Mouse (Mus musculus) heart, embryonic 13.5 days (tissue): Measurements from ENCODE around the gene Tmem89. TPM values are rescaled to one million over a fixed set of nuclear protein-coding genes. Genes with fewer than 3 reads are reported as not detected.

ENCODE experiments used
- ATAC-seq: fragments of 200-750 bp; cut with Nextera tagmentation; 2 replicates; pipeline ENCODE4 v1.8.0; 2017; ENCODE audit warnings: moderate TSS enrichment; ENCODE audit not compliant: insufficient number of reproducible peaks, low FRiP score, low TSS enrichment; ENCODE audit errors: extremely low read depth
- H3K27ac ChIP-seq: fragments of 300-500 bp; sonication (generic); replicated peaks from 2 replicates; pipeline ENCODE4 v1.5.1; 2015; ENCODE audit warnings: moderate library complexity, mild to moderate bottlenecking, inconsistent platforms
- H3K27me3 ChIP-seq: fragments of 300-500 bp; sonication (generic); replicated peaks from 2 replicates; pipeline ENCODE4 v1.6.1; 2015; ENCODE audit warnings: mild to moderate bottlenecking, inconsistent platforms
- H3K36me3 ChIP-seq: fragments of 300-500 bp; sonication (generic); 2 replicates; pipeline ENCODE4 v1.6.1; 2015; ENCODE audit warnings: mild to moderate bottlenecking, inconsistent platforms
- H3K4me1 ChIP-seq: fragments of 300-500 bp; sonication (generic); 2 replicates; pipeline ENCODE4 v1.6.1; 2015; ENCODE audit warnings: inconsistent platforms
- H3K4me2 ChIP-seq: fragments of 300-500 bp; sonication (generic); 2 replicates; pipeline ENCODE4 v1.6.1; 2015; ENCODE audit warnings: inconsistent platforms, mild to moderate bottlenecking, moderate library complexity
- H3K4me3 ChIP-seq: fragments of 300-500 bp; sonication (generic); 2 replicates; pipeline ENCODE4 v1.5.1; 2015; ENCODE audit warnings: moderate library complexity, mild to moderate bottlenecking, inconsistent platforms
- H3K9ac ChIP-seq: fragments of 300-500 bp; sonication (generic); 2 replicates; pipeline ENCODE4 v1.6.1; 2015; ENCODE audit warnings: inconsistent platforms, mild to moderate bottlenecking, moderate library complexity
- H3K9me3 ChIP-seq: fragments of 300-500 bp; sonication (generic); 2 replicates; pipeline ENCODE4 v1.6.1; 2016; ENCODE audit warnings: inconsistent platforms
- WGBS: fragments of 180-500 bp; shearing (Covaris S2); methylation state at CpG from one replicate; pipeline ENCODE4 v1.1.7; 2015; ENCODE audit warnings: mixed read lengths; 5-methylcytosine and 5-hydroxymethylcytosine counted together
- polyA plus RNA-seq: library from polyadenylated mRNA; unstranded; fragments of >200 nt; fragmentation: Nextera tagmentation; extraction: Ambion mirVana; gene quantifications from 2 replicates; pipeline ENCODE4 v1.2.1, GENCODE M21; 2015

The Tmem89 gene
- polyA plus RNA-seq, 1 experiment from 2014 or later: not detected

DNA sequence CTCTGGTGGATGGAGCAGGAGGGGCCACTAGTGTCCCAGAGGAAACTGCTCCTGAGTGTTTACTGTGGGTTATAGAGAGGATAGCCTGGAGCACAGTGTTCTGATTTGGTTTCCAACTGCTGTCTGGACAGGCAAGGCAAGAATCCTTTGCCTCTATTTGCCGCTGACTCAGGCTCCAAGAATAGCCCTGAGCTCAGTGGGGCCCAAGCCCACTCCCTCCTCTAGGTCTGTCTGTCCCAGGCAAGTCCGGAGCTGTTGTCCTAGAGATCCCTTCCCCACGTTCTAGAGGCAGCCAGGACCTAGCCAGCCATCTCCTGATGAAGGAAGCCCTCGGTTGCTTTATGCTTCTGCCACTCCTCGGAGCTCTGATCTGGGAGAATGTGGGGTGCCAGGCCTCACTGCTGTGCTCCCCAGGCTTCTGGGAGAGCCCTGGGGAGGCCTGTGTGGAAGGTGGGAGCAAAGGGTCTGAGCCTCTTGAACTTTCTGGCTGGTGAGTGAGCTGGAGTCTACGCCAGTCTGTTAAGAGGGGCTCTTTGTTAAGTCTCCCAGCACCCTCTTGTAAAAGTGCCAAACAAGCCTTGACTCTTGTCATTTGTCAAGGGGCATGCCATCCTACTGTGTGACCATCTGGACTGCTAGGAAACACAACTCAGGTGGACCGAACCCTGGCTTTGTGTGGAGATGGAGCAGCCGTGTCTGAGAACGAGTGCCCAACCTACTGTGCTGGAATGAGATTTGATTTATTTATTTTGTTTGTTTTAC lies 35.7 kb downstream of the Tmem89 start:
- Histone ChIP-seq H3K4me1 (peaks cover 36% of the 10 kb centered on the region), H3K36me3 (peaks cover 60% of the 10 kb centered on the region), H3K9me3 (no peaks in the 10 kb centered on the region), H3K4me2 (no peak overlapping the region), H3K27me3 (peaks cover 33% of the 10 kb centered on the region), H3K4me3 (no peak overlapping the region), H3K27ac (peak overlapping the region; percentile 78), H3K9ac (peak overlapping the region; percentile 67)
- 68% methylated on average over 9 of the region's 9 CpGs for WGBS
- peak; percentile 14; the same call in 1 of the 2 replicates for ATAC-seq

DNA sequence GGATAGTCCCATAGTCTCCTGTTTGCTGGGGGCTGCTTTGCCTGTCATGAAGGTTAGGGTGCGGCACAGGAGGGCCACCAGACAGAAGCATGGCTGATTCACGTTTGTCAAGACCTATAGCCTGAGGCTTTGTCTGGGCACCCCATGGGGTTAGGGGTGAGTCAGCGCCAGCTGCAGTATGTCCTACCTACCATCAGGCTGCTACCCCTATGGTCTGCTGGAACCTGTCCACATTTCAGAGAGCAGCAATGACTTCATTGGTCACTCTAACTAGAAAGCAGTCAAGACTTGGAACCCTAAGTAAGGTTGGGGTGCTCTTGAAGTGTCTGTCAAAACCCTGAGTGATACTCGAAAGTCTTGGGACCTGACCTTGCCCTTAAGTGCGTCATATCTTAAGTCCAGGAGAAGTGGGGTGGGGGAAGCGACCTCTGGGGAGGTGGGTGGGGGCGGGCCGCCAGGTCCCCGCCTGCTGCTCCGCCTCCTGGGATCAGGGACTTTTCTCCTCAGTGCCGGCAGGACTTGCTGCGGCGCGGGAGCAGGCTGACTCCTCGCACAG lies 38.7 kb downstream of the Tmem89 start, which contains the start of gene Col7a1:
Gene Col7a1, plus strand, starts transcription at position 506 of the 556 bp plus-strand sequence.
- no peaks in the 10 kb centered on the region for H3K9me3 ChIP-seq
- peaks cover 30% of the 10 kb centered on the region for H3K36me3 ChIP-seq
- peaks cover 59% of the 10 kb centered on the region for H3K27me3 ChIP-seq
- no peak within 1 kb of the TSS for H3K27ac ChIP-seq
- peak within 1 kb of the TSS; percentile 66 for H3K4me2 ChIP-seq
- H3K4me1 ChIP-seq: peaks cover 36% of the 10 kb centered on the region
- WGBS: 8% methylated on average over 15 of the region's 15 CpGs
- peak within 1 kb of the TSS; percentile 70 for H3K9ac ChIP-seq
- no peak for ATAC-seq
- H3K4me3 ChIP-seq: peak within 1 kb of the TSS; percentile 43

DNA sequence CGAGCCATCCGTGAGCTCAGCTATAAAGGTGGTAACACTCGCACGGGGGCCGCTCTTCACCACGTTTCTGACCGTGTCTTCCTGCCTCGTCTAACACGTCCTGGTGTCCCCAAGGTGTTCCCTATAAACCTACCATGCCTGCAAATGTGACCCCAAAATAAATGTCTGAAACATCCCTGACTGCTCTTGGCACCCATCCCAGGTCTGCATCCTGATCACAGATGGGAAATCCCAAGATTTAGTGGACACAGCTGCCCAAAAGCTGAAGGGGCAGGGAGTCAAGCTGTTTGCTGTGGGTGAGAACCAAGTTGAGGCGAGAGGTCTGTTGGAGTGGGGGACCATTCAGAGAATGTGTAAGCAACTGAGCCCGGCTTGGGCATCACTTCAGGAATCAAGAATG lies 40.8 kb downstream of the Tmem89 start:
- 80% methylated on average over 11 of the region's 11 CpGs for WGBS
- no peak for ATAC-seq
- H3K9ac ChIP-seq: no peak overlapping the region
- no peak overlapping the region for H3K27ac ChIP-seq
- H3K4me1 ChIP-seq: peaks cover 17% of the 10 kb centered on the region
- no peak overlapping the region for H3K4me2 ChIP-seq
- H3K9me3 ChIP-seq: no peaks in the 10 kb centered on the region
- H3K27me3 ChIP-seq: peaks cover 64% of the 10 kb centered on the region
- H3K4me3 ChIP-seq: no peak overlapping the region
- H3K36me3 ChIP-seq: peaks cover 9% of the 10 kb centered on the region

- H3K9ac ChIP-seq: no peak overlapping the region
- H3K9me3 ChIP-seq: no peaks in the 10 kb centered on the region
- peaks cover 3% of the 10 kb centered on the region for H3K36me3 ChIP-seq
- no peak overlapping the region for H3K4me3 ChIP-seq
- H3K27ac ChIP-seq: no peak overlapping the region
- no peak for ATAC-seq
- 76% methylated on average over 11 of the region's 11 CpGs for WGBS
- peaks cover 68% of the 10 kb centered on the region for H3K27me3 ChIP-seq
- peaks cover 15% of the 10 kb centered on the region for H3K4me1 ChIP-seq
- H3K4me2 ChIP-seq: no peak overlapping the region
These were observed 41.4 kb downstream of the Tmem89 start for GRCm38 (mm10) chr9:108955846-108956245.

GRCm38 (mm10) chr9:108963577-108963976 lies 49.2 kb downstream of the Tmem89 start:
- no peak overlapping the region for H3K4me3 ChIP-seq
- H3K27ac ChIP-seq: no peak overlapping the region
- no peak overlapping the region for H3K4me2 ChIP-seq
- no peak overlapping the region for H3K9ac ChIP-seq
- no peaks in the 10 kb centered on the region for H3K4me1 ChIP-seq
- H3K9me3 ChIP-seq: no peaks in the 10 kb centered on the region
- peaks cover 5% of the 10 kb centered on the region for H3K27me3 ChIP-seq
- H3K36me3 ChIP-seq: no peaks in the 10 kb centered on the region
- ATAC-seq: no peak
- WGBS: 61% methylated on average over 3 of the region's 3 CpGs

DNA sequence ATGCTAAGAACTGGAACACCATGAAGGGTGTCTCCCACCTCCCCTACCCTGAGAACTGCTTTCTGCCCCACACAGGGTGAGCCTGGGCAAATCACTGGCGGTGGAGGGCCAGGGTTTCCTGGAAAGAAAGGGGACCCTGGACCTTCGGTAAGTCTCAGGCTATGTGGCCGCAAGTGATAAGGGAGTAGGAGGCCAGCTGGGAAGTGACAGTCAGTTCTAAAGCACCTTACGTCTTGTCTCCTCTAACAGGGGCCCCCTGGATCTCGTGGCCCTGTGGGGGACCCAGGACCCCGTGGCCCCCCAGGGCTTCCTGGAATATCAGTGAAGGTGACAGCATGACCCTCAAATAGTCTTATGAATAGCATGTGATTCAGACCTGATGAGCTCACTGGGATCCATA lies 49.9 kb downstream of the Tmem89 start:
- WGBS: 62% methylated on average over 6 of the region's 6 CpGs
- no peak overlapping the region for H3K4me2 ChIP-seq
- no peaks in the 10 kb centered on the region for H3K9me3 ChIP-seq
- peaks cover 5% of the 10 kb centered on the region; the same call in 1 of the 2 replicates for H3K27me3 ChIP-seq
- no peak overlapping the region for H3K27ac ChIP-seq
- ATAC-seq: no peak
- no peak overlapping the region for H3K9ac ChIP-seq
- H3K4me3 ChIP-seq: no peak overlapping the region
- H3K36me3 ChIP-seq: no peaks in the 10 kb centered on the region
- no peaks in the 10 kb centered on the region for H3K4me1 ChIP-seq

Other genes with a start within 250 kb of the Tmem89 start
- gene Prkar2a, start 225.3 kb upstream of the Tmem89 start, polyA plus RNA-seq: 25.6 and 26.8 TPM in 2 replicates
- gene Ip6k2, start 130.8 kb upstream of the Tmem89 start, polyA plus RNA-seq: 39.8 and 42.9 TPM in 2 replicates
- gene Nckipsd, start 106.3 kb upstream of the Tmem89 start, polyA plus RNA-seq: 9.7 and 10.6 TPM in 2 replicates
- gene Celsr3, start 88.3 kb upstream of the Tmem89 start, polyA plus RNA-seq: 0.09 and 0.10 TPM in 2 replicates
- gene Slc26a6, start 61.3 kb upstream of the Tmem89 start, polyA plus RNA-seq: 5.1 and 5.7 TPM in 2 replicates
- gene Uqcrc1, start 22.0 kb downstream of the Tmem89 start, polyA plus RNA-seq: 749 and 828 TPM in 2 replicates
- 0.82 and 1.3 TPM in 2 replicates for gene Col7a1, start 39.0 kb downstream of the Tmem89 start, polyA plus RNA-seq
- gene Ucn2, start 71.4 kb downstream of the Tmem89 start, polyA plus RNA-seq: not detected in 2 replicates
- gene Pfkfb4, start 77.2 kb downstream of the Tmem89 start, polyA plus RNA-seq: 2.8 and 2.9 TPM in 2 replicates
- 63.6 and 69.3 TPM in 2 replicates for gene Shisa5, start 123.9 kb downstream of the Tmem89 start, polyA plus RNA-seq
- 7.7 and 10.9 TPM in 2 replicates for gene Trex1, start 145.1 kb downstream of the Tmem89 start, polyA plus RNA-seq
- 16.6 and 18.0 TPM in 2 replicates for gene Atrip, start 159.5 kb downstream of the Tmem89 start, polyA plus RNA-seq
- gene Ccdc51, start 167.9 kb downstream of the Tmem89 start, polyA plus RNA-seq: 12.4 and 16.7 TPM in 2 replicates
- 568 and 620 TPM in 2 replicates for gene Tma7, start 168.0 kb downstream of the Tmem89 start, polyA plus RNA-seq
- 7.1 and 8.2 TPM in 2 replicates for gene Plxnb1, start 180.8 kb downstream of the Tmem89 start, polyA plus RNA-seq
- gene Fbxw21, start 247.4 kb downstream of the Tmem89 start, polyA plus RNA-seq: not detected in 2 replicates